Mouse (Mus musculus): ENCODE results near the gene Bcar1. TPM values are rescaled to one million over a fixed set of nuclear protein-coding genes. Genes with fewer than 3 reads are reported as not detected.

Bcar1 gene
- total RNA-seq, 1 experiment = 72.6 TPM

DNA sequence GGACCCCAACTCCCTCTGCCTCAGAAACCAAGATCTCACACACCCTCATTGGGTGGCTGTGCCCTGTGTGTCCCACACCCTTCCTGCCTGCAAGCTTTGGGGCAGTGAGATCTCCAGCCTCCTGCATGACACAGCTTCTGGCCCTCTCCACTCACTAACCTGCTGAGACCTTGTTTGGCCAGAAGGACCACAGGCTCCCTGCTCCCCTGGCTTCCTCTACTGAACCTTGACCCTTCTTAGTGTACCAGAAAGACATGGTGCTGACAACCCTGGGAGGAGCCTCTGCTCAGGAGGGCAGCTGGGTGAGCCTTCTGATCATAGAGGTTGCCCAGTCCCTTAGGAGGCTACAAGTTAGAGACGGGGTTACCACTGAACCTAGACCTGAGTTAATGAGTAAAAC, 34.4 kb downstream of the Bcar1 start:
- TF ChIP-seq ZC3H11A (IDR thresholded peaks at IDR 0.05; ENCODE audit: borderline replicate concordance, low read depth, low read length) (no peak), CHD2 (IDR thresholded peaks at IDR 0.05; ENCODE audit: low read depth, low read length) (no peak), HCFC1 (IDR thresholded peaks at IDR 0.05; ENCODE audit: borderline replicate concordance, insufficient read depth, low read length) (no peak), MAFK (IDR thresholded peaks at IDR 0.05; ENCODE audit: insufficient read depth, low read depth, low read length) (no peak), ZNF384 (IDR thresholded peaks at IDR 0.05; ENCODE audit: low read depth, low read length) (no peak)
- H3K4me1 ChIP-seq (ENCODE audit: control insufficient read depth in 2 of 2, insufficient read depth in 2 of 2, low read length in 2 of 2, poor library complexity in 1 of 2) = peaks cover 0 to 26% of the 10 kb centered on the region in 2 experiments; a peak in 2 of 4 replicates
- H3K36me3 ChIP-seq (ENCODE audit: control insufficient read depth, insufficient read depth, low read length, poor library complexity, severe bottlenecking) = peaks cover 38% of the 10 kb centered on the region
- in situ Hi-C loops (cut with MboI; ENCODE audit: low sequenced_read_pairs in 2 of 2, unreplicated experiment in 2 of 2) = loop anchor here in 1 of 2 experiments (10.0 kb wide), 1 partner anchor 126 kb away; no protein-coding TSS in a partner anchor
- no peak overlapping the region for H3K9ac ChIP-seq (ENCODE audit: insufficient read depth, low read depth, low read length, poor library complexity, severe bottlenecking)
- H3K27ac ChIP-seq (ENCODE audit: insufficient read depth, low read depth, low read length, poor library complexity, severe bottlenecking) = no peak overlapping the region
- H3K9me3 ChIP-seq (ENCODE audit: control insufficient read depth, insufficient read depth, low read depth, low read length) = no peaks in the 10 kb centered on the region
- no peak overlapping the region for H3K4me3 ChIP-seq (ENCODE audit: insufficient read depth in 1 of 2, low read depth in 1 of 2, low read length in 2 of 2, poor library complexity in 1 of 2, severe bottlenecking in 1 of 2)
- no peak for DNase-seq (ENCODE audit: low read depth, low spot score)

DNA sequence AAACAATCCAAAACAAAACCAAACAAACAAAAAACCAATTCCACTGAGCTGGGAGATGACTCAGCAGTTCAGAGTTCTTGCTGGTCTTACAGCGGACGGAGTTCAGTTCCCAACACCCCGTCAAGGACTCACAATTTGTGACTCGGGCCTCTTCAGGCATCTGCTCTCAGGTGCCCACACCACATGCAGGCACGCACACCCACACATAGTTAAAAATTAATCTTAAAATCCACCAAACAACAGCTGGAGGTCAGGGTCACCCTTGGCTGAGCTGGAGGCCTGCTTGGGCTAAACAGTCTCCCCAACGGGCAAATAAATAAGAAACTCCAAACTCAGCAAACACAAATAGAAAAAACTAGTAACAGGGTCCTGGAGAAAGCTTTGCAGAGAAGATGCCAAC, 35.3 kb downstream of the Bcar1 start:
- Histone ChIP-seq H3K4me1 (ENCODE audit: control insufficient read depth in 2 of 2, insufficient read depth in 2 of 2, low read length in 2 of 2, poor library complexity in 1 of 2) (peaks cover 0 to 23% of the 10 kb centered on the region in 2 experiments; a peak in 2 of 4 replicates), H3K4me3 (ENCODE audit: insufficient read depth in 1 of 2, low read depth in 1 of 2, low read length in 2 of 2, poor library complexity in 1 of 2, severe bottlenecking in 1 of 2) (no peak overlapping the region), H3K9me3 (ENCODE audit: control insufficient read depth, insufficient read depth, low read depth, low read length) (no peaks in the 10 kb centered on the region), H3K27ac (ENCODE audit: insufficient read depth, low read depth, low read length, poor library complexity, severe bottlenecking) (no peak overlapping the region), H3K36me3 (ENCODE audit: control insufficient read depth, insufficient read depth, low read length, poor library complexity, severe bottlenecking) (peaks cover 28% of the 10 kb centered on the region), H3K9ac (ENCODE audit: insufficient read depth, low read depth, low read length, poor library complexity, severe bottlenecking) (no peak overlapping the region; the same call in 1 of the 2 replicates)
- no peak for DNase-seq (ENCODE audit: low read depth, low spot score)
- TF ChIP-seq MAFK (IDR thresholded peaks at IDR 0.05; ENCODE audit: insufficient read depth, low read depth, low read length) (peak; percentile 68; the same call in 1 of the 2 replicates), ZC3H11A (IDR thresholded peaks at IDR 0.05; ENCODE audit: borderline replicate concordance, low read depth, low read length) (no peak)
- in situ Hi-C loops (cut with MboI; ENCODE audit: low sequenced_read_pairs in 2 of 2, unreplicated experiment in 2 of 2) = loop anchor here in 1 of 2 experiments (10.0 kb wide), 1 partner anchor 127 kb away; no protein-coding TSS in a partner anchor

DNA sequence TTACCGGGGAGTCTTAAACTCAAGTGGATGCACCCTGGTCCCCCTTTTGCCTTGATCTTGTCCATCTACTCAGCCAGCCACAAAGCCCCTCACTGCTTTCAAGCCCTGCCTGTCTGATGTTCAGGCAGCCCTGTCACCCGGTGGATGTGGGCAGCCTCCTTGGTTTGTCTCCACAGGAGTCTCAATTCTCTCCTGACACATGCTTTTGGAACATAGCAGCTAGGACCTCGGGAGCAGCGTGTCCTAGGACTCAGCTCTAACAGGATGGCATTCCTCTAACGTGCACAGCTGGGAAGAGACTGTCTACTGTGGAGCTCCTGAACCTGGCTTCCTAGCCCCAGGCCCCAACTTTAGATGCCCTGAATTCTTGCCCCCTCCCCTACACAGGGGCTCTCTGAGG, 37.9 kb downstream of the Bcar1 start:
- no peak for TF ChIP-seq ZNF384 (IDR thresholded peaks at IDR 0.05; ENCODE audit: low read depth, low read length)
- TF ChIP-seq CHD2 (IDR thresholded peaks at IDR 0.05; ENCODE audit: low read depth, low read length) = no peak
- DNase-seq (ENCODE audit: low read depth, low spot score) = no peak
- Histone ChIP-seq H3K27ac (ENCODE audit: insufficient read depth, low read depth, low read length, poor library complexity, severe bottlenecking) (no peak overlapping the region), H3K4me3 (ENCODE audit: insufficient read depth in 1 of 2, low read depth in 1 of 2, low read length in 2 of 2, poor library complexity in 1 of 2, severe bottlenecking in 1 of 2) (no peak overlapping the region), H3K9me3 (ENCODE audit: control insufficient read depth, insufficient read depth, low read depth, low read length) (no peaks in the 10 kb centered on the region), H3K4me1 (ENCODE audit: control insufficient read depth in 2 of 2, insufficient read depth in 2 of 2, low read length in 2 of 2, poor library complexity in 1 of 2) (peaks cover 0 to 23% of the 10 kb centered on the region in 2 experiments; a peak in 2 of 4 replicates), H3K36me3 (ENCODE audit: control insufficient read depth, insufficient read depth, low read length, poor library complexity, severe bottlenecking) (peaks cover 8% of the 10 kb centered on the region), H3K9ac (ENCODE audit: insufficient read depth, low read depth, low read length, poor library complexity, severe bottlenecking) (no peak overlapping the region)
- in situ Hi-C loops (cut with MboI; ENCODE audit: low sequenced_read_pairs in 2 of 2, unreplicated experiment in 2 of 2) = loop anchor here in 1 of 2 experiments (10.0 kb wide), 1 partner anchor 129 kb away; no protein-coding TSS in a partner anchor

DNA sequence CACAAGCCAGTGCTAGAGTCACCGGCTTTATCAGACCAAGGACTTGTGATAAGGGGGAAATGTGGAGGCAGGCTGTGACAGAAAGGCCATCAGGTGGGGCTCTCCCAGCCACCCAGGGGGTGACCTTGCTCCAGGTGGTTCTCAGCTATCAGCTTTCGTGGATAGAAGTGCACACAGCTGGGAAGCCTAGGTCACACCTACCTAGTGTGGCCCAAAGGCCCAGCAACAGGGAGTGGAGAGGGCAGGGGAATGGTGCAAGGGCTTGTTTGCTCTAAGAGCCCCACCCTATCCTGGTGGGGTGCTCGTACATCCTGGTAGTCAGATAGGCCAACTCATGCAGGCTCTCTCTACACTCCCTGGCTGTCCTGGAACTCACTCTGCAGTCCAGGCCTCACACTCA, 38.4 kb downstream of the Bcar1 start:
- DNase-seq (ENCODE audit: low read depth, low spot score) = no peak
- Histone ChIP-seq H3K9ac (ENCODE audit: insufficient read depth, low read depth, low read length, poor library complexity, severe bottlenecking) (no peak overlapping the region), H3K27ac (ENCODE audit: insufficient read depth, low read depth, low read length, poor library complexity, severe bottlenecking) (no peak overlapping the region), H3K36me3 (ENCODE audit: control insufficient read depth, insufficient read depth, low read length, poor library complexity, severe bottlenecking) (peaks cover 5% of the 10 kb centered on the region), H3K4me3 (ENCODE audit: insufficient read depth in 1 of 2, low read depth in 1 of 2, low read length in 2 of 2, poor library complexity in 1 of 2, severe bottlenecking in 1 of 2) (no peak overlapping the region), H3K4me1 (ENCODE audit: control insufficient read depth in 2 of 2, insufficient read depth in 2 of 2, low read length in 2 of 2, poor library complexity in 1 of 2) (peaks cover 0 to 23% of the 10 kb centered on the region in 2 experiments; a peak in 2 of 4 replicates), H3K9me3 (ENCODE audit: control insufficient read depth, insufficient read depth, low read depth, low read length) (no peaks in the 10 kb centered on the region)
- no peak for TF ChIP-seq MAFK (IDR thresholded peaks at IDR 0.05; ENCODE audit: insufficient read depth, low read depth, low read length)
- no peak for TF ChIP-seq ZC3H11A (IDR thresholded peaks at IDR 0.05; ENCODE audit: borderline replicate concordance, low read depth, low read length)
- TF ChIP-seq HCFC1 (IDR thresholded peaks at IDR 0.05; ENCODE audit: borderline replicate concordance, insufficient read depth, low read length) = no peak
- no peak for TF ChIP-seq ZNF384 (IDR thresholded peaks at IDR 0.05; ENCODE audit: low read depth, low read length)
- no peak for TF ChIP-seq CHD2 (IDR thresholded peaks at IDR 0.05; ENCODE audit: low read depth, low read length)
- in situ Hi-C loops (cut with MboI; ENCODE audit: low sequenced_read_pairs in 2 of 2, unreplicated experiment in 2 of 2) = loop anchor here in 1 of 2 experiments (10.0 kb wide), 1 partner anchor 130 kb away; no protein-coding TSS in a partner anchor

DNA sequence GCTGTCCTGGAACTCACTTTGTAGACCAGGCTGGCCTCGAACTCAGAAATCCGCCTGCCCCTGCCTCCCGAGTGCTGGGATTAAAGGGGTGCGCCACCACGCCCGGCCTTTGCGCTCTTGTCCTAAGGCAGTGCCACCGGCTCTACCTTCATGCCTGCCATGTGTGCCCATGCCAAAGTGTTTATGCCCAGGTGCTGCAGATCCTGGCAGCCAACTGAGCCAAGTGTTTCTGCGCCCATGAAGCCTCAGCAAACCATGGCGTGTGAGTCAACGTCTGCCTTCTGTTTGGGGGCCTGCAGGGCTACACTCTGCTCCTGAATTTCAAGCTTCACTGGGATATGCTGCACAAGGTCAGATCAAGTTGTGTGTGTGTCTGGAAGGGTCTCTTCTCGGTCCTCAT, 39.0 kb downstream of the Bcar1 start:
- DNase-seq (ENCODE audit: low read depth, low spot score) = no peak
- in situ Hi-C loops (cut with MboI; ENCODE audit: low sequenced_read_pairs in 2 of 2, unreplicated experiment in 2 of 2) = loop anchor here in 1 of 2 experiments (10.0 kb wide), 1 partner anchor 130 kb away; no protein-coding TSS in a partner anchor
- Histone ChIP-seq H3K27ac (ENCODE audit: insufficient read depth, low read depth, low read length, poor library complexity, severe bottlenecking) (no peak overlapping the region), H3K9me3 (ENCODE audit: control insufficient read depth, insufficient read depth, low read depth, low read length) (no peaks in the 10 kb centered on the region), H3K36me3 (ENCODE audit: control insufficient read depth, insufficient read depth, low read length, poor library complexity, severe bottlenecking) (peaks cover under 1% of the 10 kb centered on the region; the same call in 1 of the 2 replicates), H3K4me1 (ENCODE audit: control insufficient read depth in 2 of 2, insufficient read depth in 2 of 2, low read length in 2 of 2, poor library complexity in 1 of 2) (peaks cover 0 to 25% of the 10 kb centered on the region in 2 experiments; a peak in 2 of 4 replicates), H3K4me3 (ENCODE audit: insufficient read depth in 1 of 2, low read depth in 1 of 2, low read length in 2 of 2, poor library complexity in 1 of 2, severe bottlenecking in 1 of 2) (no peak overlapping the region), H3K9ac (ENCODE audit: insufficient read depth, low read depth, low read length, poor library complexity, severe bottlenecking) (no peak overlapping the region)
- TF ChIP-seq HCFC1 (IDR thresholded peaks at IDR 0.05; ENCODE audit: borderline replicate concordance, insufficient read depth, low read length) (no peak), MAFK (IDR thresholded peaks at IDR 0.05; ENCODE audit: insufficient read depth, low read depth, low read length) (no peak), CHD2 (IDR thresholded peaks at IDR 0.05; ENCODE audit: low read depth, low read length) (no peak), ZNF384 (IDR thresholded peaks at IDR 0.05; ENCODE audit: low read depth, low read length) (no peak), ZC3H11A (IDR thresholded peaks at IDR 0.05; ENCODE audit: borderline replicate concordance, low read depth, low read length) (no peak)

Data from ES-E14 (cell line).